Mouse (Mus musculus): ENCODE results near the gene Art5.

Art5 gene

GRCm38 (mm10) chr7:102109171-102109570 is at the start of gene Art5:
Gene Art5 (minus strand): TSS chr7:102109489.
- no peak for DNase-seq (ENCODE audit: low spot score in 2 of 2)

GRCm38 (mm10) chr7:102153691-102154090 is 44.4 kb upstream of the Art5 start:
- DNase-seq (ENCODE audit: low spot score in 2 of 2) = no peak

GRCm38 (mm10) chr7:102137898-102138297 is 28.6 kb upstream of the Art5 start:
- DNase-seq (ENCODE audit: low spot score in 2 of 2) = no peak

GRCm38 (mm10) chr7:102137464-102137863 is 28.2 kb upstream of the Art5 start:
- peak; percentile 16 to 22 for DNase-seq (ENCODE audit: low spot score in 2 of 2)

- no peak for DNase-seq (ENCODE audit: low spot score in 2 of 2)
These were observed 23.1 kb upstream of the Art5 start for GRCm38 (mm10) chr7:102132395-102132794.

- DNase-seq (ENCODE audit: low spot score in 2 of 2) = no peak
These were observed 11.0 kb upstream of the Art5 start for GRCm38 (mm10) chr7:102120326-102120725.

- no peak for DNase-seq (ENCODE audit: low spot score in 2 of 2)
These were observed 8.1 kb upstream of the Art5 start for GRCm38 (mm10) chr7:102117382-102117781.

- no peak for DNase-seq (ENCODE audit: low spot score in 2 of 2)
These were observed 7.5 kb upstream of the Art5 start, which contains the start of gene Chrna10 for GRCm38 (mm10) chr7:102116579-102117331. Gene Chrna10 (minus strand): TSS chr7:102116828.

GRCm38 (mm10) chr7:102113151-102113729 is 4.0 kb upstream of the Art5 start:
- no peak for DNase-seq (ENCODE audit: low spot score in 2 of 2)

- no peak for DNase-seq (ENCODE audit: low spot score in 2 of 2)
These were observed 457 bp upstream of the Art5 start for GRCm38 (mm10) chr7:102109746-102110145.

- DNase-seq (ENCODE audit: low spot score in 2 of 2) = no peak
These were observed 1.1 kb downstream of the Art5 start for GRCm38 (mm10) chr7:102108206-102108605.

- DNase-seq (ENCODE audit: low spot score in 2 of 2) = no peak
These were observed 2.6 kb downstream of the Art5 start for GRCm38 (mm10) chr7:102106700-102107141.

- no peak for DNase-seq (ENCODE audit: low spot score in 2 of 2)
These were observed 5.2 kb downstream of the Art5 start for GRCm38 (mm10) chr7:102104126-102104525.

GRCm38 (mm10) chr7:102103555-102103954 is 5.7 kb downstream of the Art5 start:
- DNase-seq (ENCODE audit: low spot score in 2 of 2) = no peak

GRCm38 (mm10) chr7:102102696-102103095 is 6.6 kb downstream of the Art5 start:
- no peak for DNase-seq (ENCODE audit: low spot score in 2 of 2)

- DNase-seq (ENCODE audit: low spot score in 2 of 2) = no peak
These were observed 7.0 kb downstream of the Art5 start for GRCm38 (mm10) chr7:102102241-102102640.

- no peak for DNase-seq (ENCODE audit: low spot score in 2 of 2)
These were observed 7.8 kb downstream of the Art5 start, which contains the start of gene Art1 for GRCm38 (mm10) chr7:102101487-102101886. Gene Art1 (plus strand): TSS chr7:102101743.

- no peak for DNase-seq (ENCODE audit: low spot score in 2 of 2)
These were observed 8.4 kb downstream of the Art5 start for GRCm38 (mm10) chr7:102100868-102101267.

- DNase-seq (ENCODE audit: low spot score in 2 of 2) = peak in 1 of 2 experiments; percentile 61
These were observed 9.3 kb downstream of the Art5 start for GRCm38 (mm10) chr7:102099760-102100661.

- no peak for DNase-seq (ENCODE audit: low spot score in 2 of 2)
These were observed 22.0 kb downstream of the Art5 start for GRCm38 (mm10) chr7:102087336-102087735.

- DNase-seq (ENCODE audit: low spot score in 2 of 2) = no peak
These were observed 25.1 kb downstream of the Art5 start for GRCm38 (mm10) chr7:102084041-102084696.

- no peak for DNase-seq (ENCODE audit: low spot score in 2 of 2)
These were observed 26.5 kb downstream of the Art5 start, which contains the start of gene Trpc2 for GRCm38 (mm10) chr7:102082816-102083215. Gene Trpc2 (plus strand): TSS chr7:102083116.

Measured in natural killer cell, adult 2 months (primary cell).